Mouse (Mus musculus): ENCODE measurements around the gene Rps27. TPM values are rescaled to one million over a fixed set of nuclear protein-coding genes. Genes with fewer than 3 reads are reported as not detected.

Rps27 gene
- polyA plus RNA-seq, 1 experiment from 2014 or later: 1,909 TPM

GRCm38 (mm10) chr3:90212723-90213122 is 728 bp downstream of the Rps27 start:
- Histone ChIP-seq H3K27ac (ENCODE audit: low read length) (no peak overlapping the region), H3K4me2 (replicated peaks; ENCODE audit: low read depth, low read length) (peak overlapping the region; percentile 57), H3K9me3 (ENCODE audit: low read length) (no peaks in the 10 kb centered on the region), H3K9ac (replicated peaks; ENCODE audit: low read depth) (peak overlapping the region; percentile 98), H3K4me3 (ENCODE audit: low read depth, low read length) (peak overlapping the region; percentile 87), H3K36me3 (ENCODE audit: insufficient read depth, low read length) (peaks cover 16% of the 10 kb centered on the region; the same call in 1 of the 2 replicates), H3K4me1 (ENCODE audit: insufficient read depth, low read depth, low read length) (peaks cover 8% of the 10 kb centered on the region; the same call in 1 of the 2 replicates), H3K27me3 (replicated peaks; ENCODE audit: insufficient read depth, low read length) (no peaks in the 10 kb centered on the region)
- TF ChIP-seq CTCF (IDR thresholded peaks at IDR 0.05) (no peak), EP300 (IDR thresholded peaks at IDR 0.05) (no peak)
- ATAC-seq (no peak), DNase-seq (ENCODE audit: low spot score) (no peak)
- WGBS: 5% methylated on average over 5 of the region's 5 CpGs

DNA sequence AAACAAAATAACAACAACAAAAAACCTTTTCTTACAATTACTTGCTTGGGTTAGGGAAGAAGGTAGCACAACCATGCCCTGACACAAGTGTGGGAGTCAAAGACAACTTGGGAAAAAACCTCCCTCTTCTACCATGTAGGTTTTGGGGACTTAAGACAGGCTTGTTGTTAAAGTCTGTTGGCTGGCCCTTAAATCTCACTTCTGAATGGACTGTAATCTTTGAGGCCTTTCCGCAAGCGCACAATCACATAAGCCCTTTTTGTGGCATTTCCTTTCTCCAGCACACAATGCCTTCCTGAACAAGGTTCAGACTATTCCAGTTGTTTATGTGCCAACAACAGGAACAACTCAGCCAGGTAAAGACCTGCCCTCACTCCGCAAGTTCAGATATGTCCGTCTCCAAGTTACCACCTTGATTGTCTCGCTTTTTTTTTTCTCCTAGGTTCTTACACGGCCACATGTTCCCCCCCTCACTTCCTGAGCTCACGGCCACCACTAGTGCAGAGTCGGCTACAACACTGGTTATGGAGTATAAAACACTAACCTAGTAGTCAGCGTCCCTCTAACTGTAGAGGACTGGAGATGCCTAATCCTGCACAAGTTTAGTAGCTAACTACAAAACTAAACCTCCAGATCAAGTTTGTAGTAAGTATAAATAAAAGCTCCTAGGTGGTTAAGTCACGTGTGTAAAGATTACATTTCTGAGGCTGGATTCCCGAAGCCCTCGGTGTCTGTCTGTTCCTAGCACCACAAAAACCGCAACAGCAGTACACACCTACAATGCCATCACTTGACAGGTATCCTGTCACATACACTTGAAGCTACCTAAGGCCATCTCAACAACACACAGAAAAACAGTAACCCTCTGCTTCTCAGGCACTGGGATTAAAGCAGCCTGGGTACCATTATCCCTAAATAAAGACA is 1.7 kb downstream of the Rps27 start:
- H3K4me1 ChIP-seq (ENCODE audit: insufficient read depth, low read depth, low read length): peaks cover 8% of the 10 kb centered on the region; the same call in 1 of the 2 replicates
- H3K9ac ChIP-seq (replicated peaks; ENCODE audit: low read depth): no peak overlapping the region
- H3K4me2 ChIP-seq (replicated peaks; ENCODE audit: low read depth, low read length): peak overlapping the region; percentile 57; the same call in 1 of the 2 replicates
- peaks cover 16% of the 10 kb centered on the region; the same call in 1 of the 2 replicates for H3K36me3 ChIP-seq (ENCODE audit: insufficient read depth, low read length)
- no peak overlapping the region for H3K4me3 ChIP-seq (ENCODE audit: low read depth, low read length)
- H3K9me3 ChIP-seq (ENCODE audit: low read length): no peaks in the 10 kb centered on the region
- DNase-seq (ENCODE audit: low spot score): no peak
- H3K27me3 ChIP-seq (replicated peaks; ENCODE audit: insufficient read depth, low read length): no peaks in the 10 kb centered on the region
- 57% methylated on average over 13 of the region's 13 CpGs for WGBS
- no peak for TF ChIP-seq EP300 (IDR thresholded peaks at IDR 0.05)
- TF ChIP-seq CTCF (IDR thresholded peaks at IDR 0.05): no peak
- H3K27ac ChIP-seq (ENCODE audit: low read length): no peak overlapping the region
- ATAC-seq: no peak

DNA sequence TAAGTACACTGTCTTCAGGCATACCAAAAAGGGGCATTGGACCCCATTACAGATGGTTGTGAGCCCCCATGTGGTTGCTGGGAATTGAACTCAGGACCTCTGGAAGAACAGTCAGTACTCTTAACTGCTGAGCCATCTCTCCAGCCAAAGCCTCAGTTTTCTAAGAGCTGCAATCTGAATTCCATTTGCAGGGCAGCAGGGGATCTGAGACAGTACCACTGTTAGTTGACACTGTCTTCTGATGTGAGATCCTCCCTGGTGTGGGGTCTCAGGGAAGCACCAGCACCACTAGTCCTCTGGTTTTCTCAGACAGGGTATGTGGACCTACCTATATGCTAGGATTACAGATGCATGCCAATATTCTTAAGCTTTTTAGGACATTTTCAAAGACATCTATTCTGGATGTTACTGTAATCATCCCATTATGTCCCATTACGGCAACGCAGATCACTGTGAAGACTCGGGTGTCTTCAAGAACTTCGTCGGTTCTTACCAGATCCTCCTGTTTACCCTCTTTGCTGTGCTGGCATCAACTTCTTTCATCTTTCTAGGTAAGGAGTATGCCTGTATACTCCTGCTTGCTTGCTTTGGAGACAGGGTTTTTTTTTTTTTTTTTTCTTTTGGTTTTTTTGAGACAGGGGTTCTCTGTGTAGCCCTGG is 3.4 kb downstream of the Rps27 start:
- TF ChIP-seq EP300 (IDR thresholded peaks at IDR 0.05): no peak
- Histone ChIP-seq H3K27ac (ENCODE audit: low read length) (no peak overlapping the region), H3K4me2 (replicated peaks; ENCODE audit: low read depth, low read length) (no peak overlapping the region), H3K4me1 (ENCODE audit: insufficient read depth, low read depth, low read length) (peaks cover 8% of the 10 kb centered on the region; the same call in 1 of the 2 replicates), H3K9ac (replicated peaks; ENCODE audit: low read depth) (no peak overlapping the region), H3K36me3 (ENCODE audit: insufficient read depth, low read length) (peaks cover 16% of the 10 kb centered on the region; the same call in 1 of the 2 replicates), H3K27me3 (replicated peaks; ENCODE audit: insufficient read depth, low read length) (no peaks in the 10 kb centered on the region), H3K4me3 (ENCODE audit: low read depth, low read length) (no peak overlapping the region), H3K9me3 (ENCODE audit: low read length) (no peaks in the 10 kb centered on the region)
- 93% methylated on average over 5 of the region's 5 CpGs for WGBS
- no peak for DNase-seq (ENCODE audit: low spot score)
- ATAC-seq: no peak

DNA sequence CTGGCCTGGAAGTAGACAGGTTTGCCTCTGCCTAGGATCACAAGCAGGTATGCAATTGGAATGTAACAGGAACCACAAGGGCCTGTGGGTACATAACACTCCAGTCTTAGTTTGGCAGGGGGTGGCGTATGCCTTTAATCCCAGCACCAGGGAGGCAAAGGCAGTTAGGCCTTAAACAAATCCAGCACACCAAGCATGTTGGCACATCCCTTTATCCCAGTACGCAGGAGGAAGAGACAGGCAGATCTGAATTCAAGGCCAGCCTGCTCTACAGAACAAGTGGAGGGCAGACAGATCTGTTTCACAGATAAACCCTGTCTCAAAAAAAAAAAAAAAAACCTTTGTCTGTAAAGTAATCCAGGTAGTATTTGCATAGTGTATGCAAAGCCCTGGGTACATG is 4.8 kb downstream of the Rps27 start:
- Histone ChIP-seq H3K36me3 (ENCODE audit: insufficient read depth, low read length) (peaks cover 16% of the 10 kb centered on the region; the same call in 1 of the 2 replicates), H3K4me3 (ENCODE audit: low read depth, low read length) (no peak overlapping the region), H3K27ac (ENCODE audit: low read length) (no peak overlapping the region), H3K4me1 (ENCODE audit: insufficient read depth, low read depth, low read length) (peaks cover 8% of the 10 kb centered on the region; the same call in 1 of the 2 replicates), H3K9ac (replicated peaks; ENCODE audit: low read depth) (no peak overlapping the region), H3K27me3 (replicated peaks; ENCODE audit: insufficient read depth, low read length) (no peaks in the 10 kb centered on the region), H3K9me3 (ENCODE audit: low read length) (no peaks in the 10 kb centered on the region), H3K4me2 (replicated peaks; ENCODE audit: low read depth, low read length) (no peak overlapping the region)
- 83% methylated on average over 2 of the region's 2 CpGs for WGBS
- DNase-seq (ENCODE audit: low spot score) (peak; percentile 64), ATAC-seq (peak; percentile 54)
- TF ChIP-seq CTCF (IDR thresholded peaks at IDR 0.05): no peak
- TF ChIP-seq EP300 (IDR thresholded peaks at IDR 0.05): no peak

DNA sequence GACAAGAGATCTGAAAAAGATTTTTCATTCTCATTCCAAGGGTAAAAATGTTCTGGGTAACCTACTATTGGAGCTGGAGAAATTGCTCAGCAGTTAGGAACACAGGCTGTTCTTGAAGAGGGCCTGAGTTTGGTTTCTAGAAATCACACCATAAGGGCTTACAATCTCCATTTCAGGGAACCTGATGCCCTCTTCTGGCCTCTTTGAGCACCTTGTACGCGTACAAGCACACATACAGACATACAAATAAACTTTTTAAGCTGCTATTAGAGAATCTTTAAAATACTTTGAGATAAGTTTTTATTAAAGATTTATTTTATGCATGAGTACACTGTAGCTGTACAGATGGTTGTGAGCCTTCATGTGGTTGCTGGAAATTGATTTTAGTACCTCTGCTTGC is 8.9 kb downstream of the Rps27 start:
- Histone ChIP-seq H3K4me1 (ENCODE audit: insufficient read depth, low read depth, low read length) (no peaks in the 10 kb centered on the region), H3K27me3 (replicated peaks; ENCODE audit: insufficient read depth, low read length) (no peaks in the 10 kb centered on the region), H3K4me2 (replicated peaks; ENCODE audit: low read depth, low read length) (no peak overlapping the region), H3K9ac (replicated peaks; ENCODE audit: low read depth) (no peak overlapping the region), H3K9me3 (ENCODE audit: low read length) (no peaks in the 10 kb centered on the region), H3K4me3 (ENCODE audit: low read depth, low read length) (no peak overlapping the region), H3K36me3 (ENCODE audit: insufficient read depth, low read length) (peaks cover 7% of the 10 kb centered on the region; the same call in 1 of the 2 replicates), H3K27ac (ENCODE audit: low read length) (no peak overlapping the region)
- DNase-seq (ENCODE audit: low spot score): no peak
- no peak for TF ChIP-seq CTCF (IDR thresholded peaks at IDR 0.05)
- ATAC-seq: no peak
- WGBS: 97% methylated on average over 2 of the region's 2 CpGs

DNA sequence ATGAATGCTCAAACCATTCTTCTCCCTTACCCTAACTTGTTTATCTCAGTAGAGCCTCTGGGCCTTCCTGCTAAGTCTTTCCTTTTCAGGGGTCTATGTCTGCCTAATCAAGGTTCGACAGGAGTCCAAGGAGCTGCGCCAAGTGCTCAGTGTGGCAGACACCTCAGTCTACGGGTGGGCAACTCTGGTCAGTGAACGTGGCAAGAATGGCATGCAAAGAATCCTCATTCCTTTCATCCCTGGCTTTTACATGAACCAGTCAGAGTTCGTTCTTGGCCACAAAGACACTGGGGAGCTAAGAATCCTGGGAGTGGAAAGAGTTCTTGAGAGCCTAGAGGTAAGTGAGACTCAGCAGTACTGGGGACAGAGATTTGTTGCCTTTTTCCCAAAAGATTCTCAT is 9.8 kb downstream of the Rps27 start:
- H3K36me3 ChIP-seq (ENCODE audit: insufficient read depth, low read length): peaks cover 6% of the 10 kb centered on the region; the same call in 1 of the 2 replicates
- ATAC-seq (no peak), DNase-seq (ENCODE audit: low spot score) (no peak)
- no peak overlapping the region for H3K4me2 ChIP-seq (replicated peaks; ENCODE audit: low read depth, low read length)
- H3K9me3 ChIP-seq (ENCODE audit: low read length): no peaks in the 10 kb centered on the region
- H3K9ac ChIP-seq (replicated peaks; ENCODE audit: low read depth): no peak overlapping the region
- H3K27ac ChIP-seq (ENCODE audit: low read length): no peak overlapping the region
- H3K4me3 ChIP-seq (ENCODE audit: low read depth, low read length): no peak overlapping the region
- no peaks in the 10 kb centered on the region for H3K4me1 ChIP-seq (ENCODE audit: insufficient read depth, low read depth, low read length)
- TF ChIP-seq EP300 (IDR thresholded peaks at IDR 0.05) (no peak), CTCF (IDR thresholded peaks at IDR 0.05) (no peak)
- H3K27me3 ChIP-seq (replicated peaks; ENCODE audit: insufficient read depth, low read length): no peaks in the 10 kb centered on the region
- WGBS: 57% methylated on average over 5 of the region's 5 CpGs
